Mouse (Mus musculus): ENCODE results near the gene Lrmda.

Gene Lrmda

GRCm38 (mm10) chr14:22715581-22716378 is 696.3 kb downstream of the Lrmda start:
- DNase-seq (ENCODE audit: low spot score in 2 of 2): no peak

DNA sequence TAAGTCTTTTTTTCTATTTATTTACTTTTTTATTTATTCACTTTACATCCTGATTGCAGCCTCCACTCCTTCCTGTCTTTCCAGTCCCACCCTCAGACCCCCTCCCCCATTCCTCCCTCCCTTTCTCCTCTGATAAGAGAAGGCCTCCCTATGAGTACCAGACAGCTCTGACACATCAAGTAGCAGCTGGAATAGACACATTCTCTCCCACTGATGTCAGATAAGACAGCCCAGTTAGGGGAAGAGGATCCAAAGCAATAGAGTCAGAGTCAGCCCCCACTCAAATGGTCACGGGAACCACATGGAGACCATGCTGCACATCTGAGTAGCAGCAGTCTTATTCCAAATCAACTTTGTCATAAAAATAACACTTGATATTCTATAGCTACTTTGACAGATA is 700.5 kb downstream of the Lrmda start:
- no peak for DNase-seq (ENCODE audit: low spot score in 2 of 2)

DNA sequence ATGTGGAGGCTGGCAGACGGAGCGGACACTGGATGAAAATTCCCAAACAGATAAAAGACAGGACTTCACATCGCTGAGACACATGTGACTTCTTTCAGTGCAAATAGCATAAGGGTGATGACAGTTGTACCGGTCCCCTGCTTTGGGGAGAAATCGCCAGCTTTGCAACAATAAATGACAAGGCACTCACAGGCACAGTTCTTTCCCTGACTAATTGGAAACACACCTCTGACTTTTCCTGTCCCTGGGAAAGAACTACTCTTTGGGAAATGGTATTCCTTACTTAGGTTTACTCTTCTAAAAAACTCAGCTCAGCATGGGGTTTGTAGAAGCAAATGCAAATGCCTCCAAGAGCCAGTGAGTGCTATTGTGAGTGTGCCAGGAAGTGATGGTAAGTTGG is 702.3 kb downstream of the Lrmda start:
- no peak for DNase-seq (ENCODE audit: low spot score in 2 of 2)

DNA sequence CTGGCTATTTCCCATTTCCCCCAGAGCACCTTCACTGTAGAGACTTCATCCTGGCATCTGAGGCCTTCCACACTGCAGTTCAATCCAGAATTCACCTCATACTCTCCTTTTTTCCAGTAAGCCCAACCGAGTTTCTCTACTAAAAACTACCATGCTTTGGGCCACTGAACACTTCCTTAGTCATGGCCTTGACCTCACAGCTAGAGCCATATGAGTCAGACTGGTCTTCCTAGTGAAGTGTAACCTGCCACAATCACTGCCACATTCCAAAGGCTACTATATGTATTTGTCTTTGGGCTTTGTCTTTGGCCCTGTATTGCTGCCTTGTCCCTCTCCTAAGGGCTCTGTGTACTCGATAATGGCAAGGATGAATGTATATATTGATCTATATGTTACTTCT is 708.0 kb downstream of the Lrmda start:
- no peak for DNase-seq (ENCODE audit: low spot score in 2 of 2)

GRCm38 (mm10) chr14:22728611-22729223 is 709.2 kb downstream of the Lrmda start:
- DNase-seq (ENCODE audit: low spot score in 2 of 2): peak in 1 of 2 experiments; percentile 6

DNA sequence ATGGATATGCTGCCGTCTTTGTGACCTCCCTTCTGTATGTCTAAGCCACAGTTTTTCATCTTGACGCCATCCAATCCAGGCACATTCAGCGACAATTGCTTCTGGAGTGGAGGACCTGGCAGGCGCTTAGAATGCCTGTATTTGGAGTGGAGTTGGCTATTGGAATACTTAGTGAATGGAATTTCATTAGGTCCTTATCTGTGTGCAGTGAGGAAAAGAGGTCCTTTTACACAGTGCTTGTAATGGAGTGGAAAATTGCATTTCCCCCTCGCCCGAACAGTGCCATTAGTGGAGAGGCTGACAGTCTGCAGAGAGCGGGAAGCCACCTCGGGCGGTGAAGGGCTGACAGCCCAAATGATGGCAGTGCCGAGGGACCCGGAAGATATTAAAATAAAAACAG is 719.1 kb downstream of the Lrmda start:
- DNase-seq (ENCODE audit: low spot score in 2 of 2): no peak

DNA sequence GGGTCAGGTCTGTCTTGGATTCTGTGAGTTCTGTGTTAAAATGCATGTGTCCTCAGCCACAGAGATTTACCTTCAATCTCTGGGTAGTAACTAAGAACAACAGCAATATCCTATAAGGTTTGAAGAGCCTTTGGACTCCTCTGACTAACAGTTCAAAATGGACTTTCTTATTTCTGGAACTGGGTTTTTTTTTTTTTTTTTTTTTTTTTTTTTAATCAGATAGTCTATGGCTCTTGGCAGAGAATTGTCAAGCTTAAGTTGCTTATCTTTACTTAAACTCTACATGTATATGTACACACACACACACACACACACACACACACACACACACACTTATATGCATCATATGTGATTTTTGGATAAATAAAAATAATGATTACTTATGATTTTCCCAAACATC is 723.0 kb downstream of the Lrmda start:
- no peak for DNase-seq (ENCODE audit: low spot score in 2 of 2)

DNA sequence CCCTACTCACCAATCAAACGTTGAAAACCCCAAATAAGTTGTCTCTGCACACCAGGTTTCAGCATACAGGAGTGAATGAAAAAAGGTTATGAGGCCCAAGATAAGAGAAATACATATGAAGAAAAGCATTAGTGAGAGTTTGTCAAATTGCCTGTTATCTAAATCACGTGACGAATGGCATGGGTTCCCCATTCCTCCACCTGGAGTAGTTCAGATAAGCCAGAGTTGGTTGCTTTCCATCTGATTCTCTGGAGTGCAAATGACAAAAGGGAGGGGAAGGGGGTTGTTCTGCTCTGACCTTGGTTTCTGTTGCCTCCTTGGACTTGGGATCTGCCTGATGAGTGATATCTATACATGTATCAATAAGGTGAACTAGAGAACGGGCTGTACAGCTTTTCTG is 723.8 kb downstream of the Lrmda start:
- no peak for DNase-seq (ENCODE audit: low spot score in 2 of 2)

- no peak for DNase-seq (ENCODE audit: low spot score in 2 of 2)
These were observed 725.2 kb downstream of the Lrmda start for GRCm38 (mm10) chr14:22744701-22745100.

DNA sequence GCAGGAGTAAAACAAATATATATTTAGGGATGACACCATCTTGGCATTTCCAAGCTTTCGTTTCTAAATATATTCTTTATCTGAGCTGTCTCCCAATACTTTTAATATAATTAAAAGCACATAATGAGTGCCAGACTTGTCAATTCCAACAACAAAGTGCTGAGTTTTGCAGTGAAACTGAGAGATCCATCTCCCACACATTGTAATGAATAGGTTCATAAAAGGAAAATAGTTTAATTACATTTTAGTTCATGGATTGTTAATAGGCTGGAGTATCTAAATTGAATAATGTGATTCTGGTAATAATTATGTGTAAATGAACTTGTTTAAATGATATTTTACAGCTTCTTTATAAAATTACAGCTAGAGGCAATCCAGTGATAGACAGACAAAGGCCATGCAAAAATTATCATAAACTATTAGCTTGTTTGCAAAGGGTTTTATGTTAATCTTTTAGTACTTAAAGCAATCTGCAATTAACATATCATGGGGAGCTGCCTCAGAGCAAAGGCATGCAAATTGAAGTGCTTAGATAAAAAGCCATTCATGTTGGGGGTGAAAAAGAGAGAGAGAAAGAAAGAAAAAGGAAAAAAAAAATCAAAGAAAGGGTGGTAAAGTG is 725.9 kb downstream of the Lrmda start:
- no peak for DNase-seq (ENCODE audit: low spot score in 2 of 2)

GRCm38 (mm10) chr14:22745882-22746480 is 726.5 kb downstream of the Lrmda start:
- DNase-seq (ENCODE audit: low spot score in 2 of 2): no peak

- DNase-seq (ENCODE audit: low spot score in 2 of 2): no peak
These were observed 728.3 kb downstream of the Lrmda start for GRCm38 (mm10) chr14:22747816-22748215.

DNA sequence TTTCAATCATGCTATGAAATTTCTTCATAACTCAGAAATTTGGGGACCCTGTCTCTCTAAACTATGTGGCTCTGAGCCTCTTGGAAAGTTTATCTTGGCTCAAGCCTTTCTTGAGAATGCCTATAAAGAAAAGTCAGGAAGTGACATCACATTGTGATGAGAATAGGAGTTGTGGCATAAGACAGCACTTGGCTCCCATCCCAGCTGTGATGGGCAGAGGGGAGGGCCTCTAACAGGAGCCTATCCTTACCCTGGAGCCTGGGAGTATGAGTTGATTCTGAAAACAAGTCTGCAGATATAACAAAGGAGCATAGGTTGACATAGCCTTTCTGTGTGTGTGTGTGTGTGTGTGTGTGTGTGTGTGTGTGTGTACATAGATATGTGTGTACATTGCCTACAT is 730.9 kb downstream of the Lrmda start:
- no peak for DNase-seq (ENCODE audit: low spot score in 2 of 2)

DNA sequence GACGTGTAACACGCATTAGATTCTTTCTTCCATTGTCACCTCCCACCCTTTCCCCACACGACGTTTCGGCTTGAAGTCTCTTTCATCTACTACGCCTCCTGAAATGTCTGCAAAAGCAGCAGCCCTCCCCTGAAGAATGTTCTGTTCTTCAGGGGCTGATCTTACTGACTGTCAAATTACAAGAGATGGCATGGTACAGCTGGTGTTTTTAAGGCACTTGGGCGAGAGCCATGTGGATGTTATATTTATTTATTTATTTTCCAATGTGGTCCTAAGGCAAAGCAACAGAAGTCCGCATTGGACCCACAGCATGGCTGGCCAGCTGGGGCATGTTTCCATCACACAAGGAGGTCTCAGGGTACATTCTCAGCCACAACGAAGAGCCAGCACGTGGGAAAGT is 731.8 kb downstream of the Lrmda start:
- DNase-seq (ENCODE audit: low spot score in 2 of 2): peak; percentile 22 to 39

DNA sequence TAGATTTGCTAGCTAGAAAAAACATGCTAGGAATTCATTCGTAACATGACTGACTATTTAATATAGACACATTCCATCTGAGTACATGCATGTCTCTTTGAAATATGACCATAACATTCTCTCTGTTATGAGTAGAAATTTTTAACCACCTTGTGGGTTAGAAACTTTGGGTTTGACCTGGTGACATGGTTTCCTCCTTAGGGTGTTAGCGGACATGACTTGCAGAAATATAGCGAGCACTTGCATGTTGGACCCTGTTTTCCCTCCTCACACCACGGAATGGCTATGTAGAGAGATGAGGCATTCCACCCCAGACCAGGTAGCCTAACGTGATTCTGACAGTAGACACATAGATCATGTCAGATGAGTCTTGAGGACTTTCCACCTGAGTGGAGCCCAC is 735.1 kb downstream of the Lrmda start:
- no peak for DNase-seq (ENCODE audit: low spot score in 2 of 2)

GRCm38 (mm10) chr14:22757493-22757892 is 738.0 kb downstream of the Lrmda start:
- no peak for DNase-seq (ENCODE audit: low spot score in 2 of 2)

GRCm38 (mm10) chr14:22759216-22759615 is 739.7 kb downstream of the Lrmda start:
- DNase-seq (ENCODE audit: low spot score in 2 of 2): no peak

- no peak for DNase-seq (ENCODE audit: low spot score in 2 of 2)
These were observed 740.2 kb downstream of the Lrmda start for GRCm38 (mm10) chr14:22759673-22760072.

DNA sequence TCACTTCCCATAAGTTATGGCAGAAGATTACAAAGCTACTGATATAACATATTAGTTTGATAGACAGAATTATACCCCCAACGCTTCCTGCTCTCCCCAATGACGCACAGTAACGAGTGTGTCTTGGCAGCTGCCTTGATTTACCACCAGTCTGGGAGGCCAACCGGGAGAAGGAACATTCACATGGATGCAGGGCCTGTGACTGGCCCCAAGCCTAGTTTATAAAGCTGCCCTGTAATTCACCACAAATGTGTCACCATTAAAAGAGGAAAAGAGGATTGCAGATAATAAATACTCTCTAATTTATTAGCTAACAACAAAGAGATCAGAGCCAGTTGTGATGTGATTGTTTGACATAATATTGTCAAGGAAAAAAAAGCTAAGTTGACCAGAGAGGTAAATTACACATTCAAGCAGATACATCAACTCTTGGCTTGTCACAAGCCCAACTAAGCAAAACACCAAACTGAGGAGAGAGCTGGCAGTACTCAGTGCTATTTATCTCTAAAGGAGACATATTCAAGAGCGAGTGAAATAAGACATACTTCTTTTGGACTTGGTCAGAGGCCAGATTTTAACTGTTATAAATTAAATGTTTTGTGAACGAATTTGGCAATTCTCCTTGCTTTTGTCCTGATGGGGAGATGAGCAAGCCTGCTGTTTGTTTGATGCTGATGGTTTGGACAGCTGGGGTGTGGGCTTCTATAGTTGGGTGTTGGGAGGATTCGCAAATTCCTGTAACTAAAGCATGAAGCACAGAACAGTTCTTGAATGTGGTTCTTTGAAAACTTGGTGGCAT is 740.9 kb downstream of the Lrmda start:
- peak in 1 of 2 experiments; percentile 4 for DNase-seq (ENCODE audit: low spot score in 2 of 2)

- no peak for DNase-seq (ENCODE audit: low spot score in 2 of 2)
These were observed 762.2 kb downstream of the Lrmda start for GRCm38 (mm10) chr14:22781709-22782108.

GRCm38 (mm10) chr14:22782365-22782764 is 762.9 kb downstream of the Lrmda start:
- DNase-seq (ENCODE audit: low spot score in 2 of 2): no peak
